Mouse (Mus musculus): Measurements from ENCODE around the gene Dnajb1.
"Not testable (repeated sequence)": the region's sequence is repeated elsewhere in the genome, so short reads cannot be mapped to it uniquely, and the experiment has no call there.

Dnajb1 gene

GRCm38 (mm10) chr8:83607661-83608397 lies at the start of gene Dnajb1, which contains the start of gene Tecr:
Gene Dnajb1, plus strand, starts transcription at chr8:83608193.
Gene Tecr, minus strand, starts transcription at chr8:83607971.
- peak; percentile 98 for DNase-seq (ENCODE audit: extremely low spot score, low spot score)

GRCm38 (mm10) chr8:83562669-83563068 lies 45.3 kb upstream of the Dnajb1 start:
- DNase-seq (ENCODE audit: extremely low spot score, low spot score) = no peak

- no peak for DNase-seq (ENCODE audit: extremely low spot score, low spot score)
Observed at GRCm38 (mm10) chr8:83563246-83563645, 44.7 kb upstream of the Dnajb1 start.

GRCm38 (mm10) chr8:83565731-83566375 lies 42.1 kb upstream of the Dnajb1 start:
- DNase-seq (ENCODE audit: extremely low spot score, low spot score) = peak; percentile 13

- DNase-seq (ENCODE audit: extremely low spot score, low spot score) = peak; percentile 97
Observed at GRCm38 (mm10) chr8:83566469-83567395, 41.3 kb upstream of the Dnajb1 start, which contains the start of gene Ndufb7. Gene Ndufb7, plus strand, starts transcription at chr8:83566671.

- DNase-seq (ENCODE audit: extremely low spot score, low spot score) = peak; percentile 13
Observed at GRCm38 (mm10) chr8:83567668-83568067, 40.3 kb upstream of the Dnajb1 start.

- DNase-seq (ENCODE audit: extremely low spot score, low spot score) = no peak
Observed at GRCm38 (mm10) chr8:83568128-83568527, 39.9 kb upstream of the Dnajb1 start.

GRCm38 (mm10) chr8:83568755-83569154 lies 39.2 kb upstream of the Dnajb1 start:
- DNase-seq (ENCODE audit: extremely low spot score, low spot score) = peak; percentile 13

GRCm38 (mm10) chr8:83569165-83569564 lies 38.8 kb upstream of the Dnajb1 start:
- no peak for DNase-seq (ENCODE audit: extremely low spot score, low spot score)

- DNase-seq (ENCODE audit: extremely low spot score, low spot score) = peak; percentile 13
Observed at GRCm38 (mm10) chr8:83570272-83571000, 37.6 kb upstream of the Dnajb1 start.

GRCm38 (mm10) chr8:83571001-83571340 lies 37.0 kb upstream of the Dnajb1 start:
- not testable (repeated sequence) for DNase-seq (ENCODE audit: extremely low spot score, low spot score)

- DNase-seq (ENCODE audit: extremely low spot score, low spot score) = no peak
Observed at GRCm38 (mm10) chr8:83571791-83572190, 36.2 kb upstream of the Dnajb1 start.

- DNase-seq (ENCODE audit: extremely low spot score, low spot score) = no peak
Observed at GRCm38 (mm10) chr8:83572246-83572812, 35.7 kb upstream of the Dnajb1 start.

GRCm38 (mm10) chr8:83573140-83573875 lies 34.7 kb upstream of the Dnajb1 start:
- no peak for DNase-seq (ENCODE audit: extremely low spot score, low spot score)

- DNase-seq (ENCODE audit: extremely low spot score, low spot score) = no peak
Observed at GRCm38 (mm10) chr8:83574631-83575315, 33.2 kb upstream of the Dnajb1 start.

- peak; percentile 14 for DNase-seq (ENCODE audit: extremely low spot score, low spot score)
Observed at GRCm38 (mm10) chr8:83575561-83576515, 32.2 kb upstream of the Dnajb1 start.

GRCm38 (mm10) chr8:83576516-83576895 lies 31.5 kb upstream of the Dnajb1 start:
- DNase-seq (ENCODE audit: extremely low spot score, low spot score) = no peak

GRCm38 (mm10) chr8:83576921-83577320 lies 31.1 kb upstream of the Dnajb1 start:
- peak; percentile 14 for DNase-seq (ENCODE audit: extremely low spot score, low spot score)
